Mouse (Mus musculus) fat pad, adult 2 months (tissue): Measurements from ENCODE around the gene Nup98.

Experiments
- DNase-seq: peaks from one replicate; pipeline ENCODE4 v3.0.0-alpha.2; 2011; ENCODE audit warnings: low read depth, low spot score; ENCODE audit errors: extremely low read depth

Nup98 gene

GRCm38 (mm10) chr7:102120326-102120725 lies 89.7 kb downstream of the Nup98 start:
- DNase-seq = no peak

- DNase-seq = no peak
These were observed 92.6 kb downstream of the Nup98 start for GRCm38 (mm10) chr7:102117382-102117781.

- no peak for DNase-seq
These were observed 93.2 kb downstream of the Nup98 start, which contains the start of gene Chrna10 for GRCm38 (mm10) chr7:102116579-102117331. Gene Chrna10 (minus strand): TSS chr7:102116828.

GRCm38 (mm10) chr7:102113151-102113729 lies 96.7 kb downstream of the Nup98 start:
- no peak for DNase-seq

DNA sequence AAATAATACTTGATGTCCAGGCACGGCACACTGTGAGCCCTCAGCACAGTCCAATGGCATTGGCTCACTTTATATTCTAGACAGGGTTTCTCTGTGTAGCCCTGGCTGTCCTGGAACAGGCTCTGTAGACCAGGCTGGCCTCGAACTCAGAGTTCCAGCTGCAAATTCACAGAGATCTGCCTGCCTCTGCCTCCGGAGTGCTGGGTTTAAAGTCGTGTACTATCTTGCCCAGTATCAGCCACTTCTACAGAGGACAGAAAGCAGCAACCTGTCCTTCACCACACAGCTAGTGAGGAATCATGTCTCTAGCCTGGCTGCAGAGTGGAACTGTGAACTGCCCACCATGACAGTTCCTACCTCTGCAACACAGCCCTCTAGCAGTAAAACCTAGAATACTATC lies 100.2 kb downstream of the Nup98 start:
- DNase-seq = no peak

GRCm38 (mm10) chr7:102109171-102109570 lies 100.8 kb downstream of the Nup98 start, which contains the start of gene Art5:
Gene Art5 (minus strand): TSS chr7:102109489.
- no peak for DNase-seq

DNA sequence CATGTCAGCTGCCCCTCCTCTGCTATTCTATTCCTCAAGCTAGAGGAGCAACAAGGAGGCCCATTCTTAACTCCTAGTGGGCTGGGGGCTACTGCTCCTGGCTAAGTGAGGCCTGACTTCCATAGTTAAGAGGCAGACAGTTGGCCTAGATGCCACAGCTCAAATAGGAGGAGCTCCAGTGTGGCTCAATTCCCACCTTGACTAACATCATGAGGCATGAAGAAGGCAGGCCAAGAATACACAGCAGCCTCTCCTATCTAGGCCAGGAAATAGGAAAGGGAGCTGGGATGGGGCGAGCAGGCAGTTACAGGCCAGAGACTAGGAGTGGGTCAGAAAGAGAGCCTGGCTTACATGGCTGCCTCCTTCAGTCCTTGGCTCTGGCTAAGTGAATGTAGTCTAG lies 101.8 kb downstream of the Nup98 start:
- no peak for DNase-seq

DNA sequence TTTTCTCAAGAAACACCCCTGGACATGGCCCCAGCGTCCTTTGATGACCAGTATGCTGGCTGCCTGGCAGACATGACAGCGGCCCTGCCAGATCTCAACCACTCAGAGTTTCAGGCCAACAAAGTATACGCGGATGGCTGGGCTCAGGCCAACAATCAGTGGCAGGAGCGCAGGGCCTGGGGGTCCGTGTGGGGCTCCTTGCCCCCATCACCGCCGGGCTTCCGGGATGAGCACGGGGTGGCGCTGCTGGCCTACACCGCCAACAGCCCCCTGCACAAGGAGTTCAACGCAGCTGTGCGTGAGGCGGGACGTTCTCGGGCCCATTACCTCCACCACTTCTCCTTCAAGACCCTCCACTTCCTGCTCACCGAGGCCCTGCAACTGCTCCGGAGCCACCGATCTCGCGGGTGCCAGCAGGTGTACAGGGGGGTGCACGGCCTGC lies 103.3 kb downstream of the Nup98 start:
- DNase-seq = no peak

- no peak for DNase-seq
These were observed 105.8 kb downstream of the Nup98 start for GRCm38 (mm10) chr7:102104126-102104525.

DNA sequence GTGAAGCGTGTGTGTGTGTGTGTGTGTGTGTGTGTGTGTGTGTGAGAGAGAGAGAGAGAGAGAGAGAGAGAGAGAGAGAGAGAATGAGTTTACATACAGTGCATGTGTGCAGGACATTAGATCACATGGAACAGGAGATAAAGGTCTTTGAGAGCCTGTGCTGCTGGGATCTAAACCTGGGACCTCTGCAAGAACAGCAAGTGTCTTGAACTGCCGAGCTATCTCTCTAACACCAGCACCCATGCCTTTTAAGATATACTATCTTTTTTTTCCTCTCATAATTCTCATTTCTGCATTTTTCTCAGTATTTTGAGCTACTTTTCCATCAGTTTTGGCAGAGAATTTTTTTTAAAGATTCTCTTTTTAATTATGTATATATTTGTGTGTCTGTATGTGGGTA lies 106.4 kb downstream of the Nup98 start:
- no peak for DNase-seq

DNA sequence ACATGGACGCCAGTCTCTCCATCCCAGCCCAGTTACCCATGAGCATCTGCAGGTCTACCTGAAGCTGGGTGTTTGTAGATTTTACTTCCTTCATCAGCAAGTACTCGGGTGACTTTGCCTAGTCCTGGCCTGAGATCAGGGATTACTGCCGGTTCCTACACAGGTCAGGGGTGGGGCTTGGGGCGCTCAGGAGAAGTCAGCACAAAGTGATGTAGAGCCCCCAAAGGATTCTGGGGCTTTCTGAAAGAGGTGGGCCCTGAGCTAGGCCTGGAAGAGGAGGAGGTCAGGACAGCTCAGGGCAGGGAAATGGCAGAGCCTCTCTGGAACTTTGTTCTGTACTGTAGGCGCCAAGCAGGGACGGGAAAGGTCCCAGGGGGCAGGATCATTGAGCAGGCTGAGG lies 107.3 kb downstream of the Nup98 start:
- no peak for DNase-seq

DNA sequence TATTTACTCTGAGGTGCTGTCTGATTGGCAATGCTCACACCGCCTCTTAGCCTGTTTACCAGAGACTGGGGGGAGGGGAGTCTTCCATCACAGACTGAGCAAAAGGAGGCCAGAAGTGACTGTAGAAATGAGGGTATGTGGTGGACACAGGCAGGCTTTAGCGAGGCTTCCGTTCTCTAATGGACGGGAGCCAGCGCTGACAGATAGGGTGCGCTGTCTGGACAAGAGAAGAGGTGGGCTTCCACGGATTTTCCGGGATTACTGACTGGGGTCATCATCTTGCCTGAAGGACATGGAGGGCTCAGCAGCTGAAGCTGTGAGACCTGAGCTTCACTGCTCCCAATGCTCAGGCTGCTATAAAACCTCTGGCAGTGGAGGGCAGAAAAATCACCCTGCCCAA lies 107.7 kb downstream of the Nup98 start:
- no peak for DNase-seq

DNA sequence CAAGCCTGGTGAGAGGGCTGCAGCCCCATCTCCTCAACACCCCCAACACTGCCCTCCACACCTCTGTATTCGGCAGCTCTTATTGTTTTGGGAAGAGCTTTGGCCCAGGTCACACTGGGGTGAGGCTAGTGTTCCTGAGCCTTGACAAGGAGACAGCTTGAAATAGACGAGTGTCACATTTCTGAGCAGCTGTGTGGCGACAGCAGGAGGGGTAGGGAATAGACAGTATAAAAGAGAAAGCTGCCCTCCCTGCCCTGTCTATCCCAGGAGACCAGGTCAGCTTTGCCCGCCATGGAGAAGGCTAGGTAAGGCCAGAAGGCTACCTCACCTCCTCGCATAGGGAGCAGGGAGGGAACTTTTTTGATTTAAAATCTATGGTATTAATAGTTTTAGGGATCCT lies 108.5 kb downstream of the Nup98 start, which contains the start of gene Art1:
TSS of gene Art1 (plus strand) at position 257 of the 400 bp plus-strand sequence.
- DNase-seq = no peak

DNA sequence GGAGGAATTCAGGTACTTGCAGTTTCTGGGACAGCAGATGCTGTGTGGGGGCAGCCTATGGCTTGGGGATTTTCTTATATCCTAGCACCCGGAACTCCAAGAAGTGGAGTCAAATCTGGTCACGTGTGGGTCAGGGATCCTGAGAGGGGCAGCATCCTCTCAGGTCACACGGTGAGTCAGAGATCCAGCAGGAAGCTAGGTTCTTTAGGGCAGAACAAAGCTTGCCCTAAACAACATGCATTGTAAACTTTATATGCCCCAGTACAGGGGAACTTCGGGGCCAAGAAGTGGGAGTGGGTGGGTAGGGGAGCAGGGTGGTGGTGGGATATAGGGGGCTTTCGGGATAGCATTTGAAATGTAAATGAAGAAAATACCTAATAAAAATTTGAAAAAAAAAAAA lies 109.1 kb downstream of the Nup98 start:
- no peak for DNase-seq

- DNase-seq = no peak
These were observed 110.0 kb downstream of the Nup98 start for GRCm38 (mm10) chr7:102099760-102100661.

GRCm38 (mm10) chr7:102087336-102087735 lies 122.6 kb downstream of the Nup98 start:
- no peak for DNase-seq

DNA sequence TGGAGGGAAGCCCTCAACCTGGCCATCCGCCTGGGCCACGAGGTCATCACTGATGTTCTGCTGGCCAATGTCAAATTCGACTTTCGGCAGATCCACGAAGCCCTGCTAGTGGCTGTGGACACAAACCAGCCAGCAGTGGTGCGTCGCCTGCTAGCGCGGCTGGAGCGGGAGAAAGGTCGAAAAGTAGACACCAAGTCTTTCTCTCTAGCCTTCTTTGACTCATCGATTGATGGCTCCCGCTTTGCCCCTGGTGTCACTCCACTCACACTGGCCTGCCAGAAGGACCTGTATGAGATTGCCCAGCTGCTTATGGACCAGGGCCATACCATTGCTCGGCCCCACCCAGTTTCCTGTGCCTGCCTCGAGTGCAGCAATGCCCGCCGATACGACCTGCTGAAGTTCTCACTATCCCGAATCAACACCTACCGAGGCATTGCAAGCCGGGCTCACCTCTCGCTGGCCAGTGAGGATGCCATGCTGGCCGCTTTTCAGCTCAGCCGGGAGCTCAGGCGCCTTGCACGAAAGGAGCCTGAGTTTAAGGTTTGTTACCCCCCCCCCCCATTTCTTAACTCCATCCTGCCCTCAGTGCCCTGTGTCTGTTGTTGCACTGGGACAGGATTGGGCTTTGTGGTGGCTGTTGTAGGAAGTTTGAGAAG lies 125.8 kb downstream of the Nup98 start:
- no peak for DNase-seq

DNA sequence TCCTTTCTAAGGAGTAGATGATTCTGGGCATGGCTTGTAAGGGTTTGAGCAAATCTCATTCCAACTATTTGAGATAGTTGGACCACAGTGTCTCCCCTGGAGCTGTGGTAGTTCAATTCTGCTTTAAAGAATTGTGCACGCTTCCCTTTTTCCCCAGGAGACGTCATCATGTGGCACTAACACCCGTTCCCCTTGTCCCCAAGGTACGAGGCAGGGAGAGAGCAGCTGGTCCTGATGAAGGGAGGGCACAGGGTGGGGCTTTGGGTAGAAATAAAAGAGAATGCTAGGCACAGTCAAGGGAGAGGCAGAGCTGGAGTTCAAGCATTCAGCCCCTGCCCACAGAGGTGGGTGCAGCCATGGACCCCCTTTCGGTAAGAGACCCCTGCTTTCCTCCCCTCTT lies 127.2 kb downstream of the Nup98 start, which contains the start of gene Trpc2:
TSS of gene Trpc2 (plus strand) at position 301 of the 400 bp plus-strand sequence.
- no peak for DNase-seq

DNA sequence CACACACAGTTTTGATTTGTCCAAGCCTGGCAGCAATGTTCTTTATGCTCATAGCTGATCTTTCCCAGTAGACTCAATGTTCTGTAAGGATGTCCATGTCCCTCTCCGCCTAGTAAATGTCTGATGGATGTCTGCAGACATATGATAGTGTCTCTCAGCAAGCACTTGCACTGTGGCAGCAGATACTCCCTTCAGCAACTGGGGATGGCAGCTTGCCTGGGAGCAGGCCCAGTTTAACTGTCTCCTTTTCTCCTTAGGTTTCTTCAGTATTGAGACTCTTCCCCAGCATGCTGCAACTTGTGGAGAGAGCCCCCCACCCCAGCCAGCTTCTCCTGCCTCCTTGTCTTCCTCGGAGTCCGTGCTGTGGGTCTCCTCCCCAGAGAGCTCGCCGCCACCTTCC lies 128.2 kb downstream of the Nup98 start:
- no peak for DNase-seq

DNA sequence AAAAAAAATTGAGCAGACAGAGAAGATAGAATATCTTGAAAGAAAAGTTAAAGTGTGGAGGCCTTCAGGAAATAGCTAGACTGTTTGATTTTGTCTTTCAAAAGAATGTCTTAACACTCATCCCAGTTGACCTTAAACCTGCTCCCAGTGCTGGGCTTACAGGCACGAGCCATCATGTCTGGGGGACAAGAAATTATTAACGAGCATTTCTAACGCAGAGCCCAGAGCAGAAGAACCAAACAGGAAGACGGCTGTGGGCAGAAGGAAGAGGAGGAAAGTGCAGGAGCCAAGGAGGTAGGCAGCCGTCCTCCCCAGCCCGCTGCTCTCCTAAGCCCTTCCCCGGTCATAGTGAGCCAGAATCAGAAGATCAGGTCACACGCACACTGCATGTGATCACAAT lies 129.7 kb downstream of the Nup98 start:
- no peak for DNase-seq

GRCm38 (mm10) chr7:102078517-102078916 lies 131.5 kb downstream of the Nup98 start:
- DNase-seq = no peak
